Mouse (Mus musculus) cortical plate, adult 2 months (tissue): ENCODE results near the gene Armc2.

Experiments used
- CTCF ChIP-seq: fragments of 200-500 bp; IDR thresholded peaks from 2 replicates; pipeline ENCODE4 v1.5.1; 2011; ENCODE audit warnings: mild to moderate bottlenecking, control low read depth, low read length; ENCODE audit not compliant: insufficient read depth; ENCODE audit errors: extremely low read depth
- POLR2A ChIP-seq: fragments of 200-500 bp; IDR thresholded peaks from 2 replicates; pipeline ENCODE4 v1.6.1; 2011; ENCODE audit warnings: mild to moderate bottlenecking, low read length, control low read depth; ENCODE audit not compliant: insufficient read depth; ENCODE audit errors: extremely low read depth

GRCm38 (mm10) chr10:42042087-42042486 lies 23.8 kb upstream of the Armc2 start:
- TF ChIP-seq POLR2A (no peak), CTCF (no peak)
